Mouse (Mus musculus) mouse trophoblast stem cell (cell line): ENCODE data around the gene Plekha5.

Experiments used
- in situ Hi-C, 2 experiments: fragments of 300-500 bp; cut with MseI, MboI; formaldehyde crosslinking; loops; 2 replicates in 1 of 2; 3 replicates in 1 of 2; pipeline ENCODE4 v1.15.1; 2025

Plekha5 gene

DNA sequence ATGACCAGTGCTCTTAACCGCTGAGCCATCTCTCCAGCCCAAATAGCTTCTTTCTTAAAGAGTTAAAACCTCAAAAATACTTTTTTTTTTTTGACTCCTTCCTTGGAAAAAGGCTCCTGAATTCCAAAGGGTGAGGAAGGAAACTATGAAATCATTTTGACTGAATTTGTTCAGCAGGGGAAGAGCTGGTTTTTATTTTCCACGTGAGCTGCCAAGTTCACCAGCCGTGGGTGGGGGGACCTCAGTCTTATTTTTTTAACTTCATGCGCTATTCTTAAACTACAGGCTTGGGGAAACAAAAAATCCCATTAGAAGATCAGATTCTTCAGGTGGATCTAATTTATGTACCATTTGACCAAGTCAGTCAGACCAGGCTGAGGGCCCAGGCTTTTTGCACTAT lies 187.4 kb downstream of the Plekha5 start:
- in situ Hi-C loops, result no loop called here

DNA sequence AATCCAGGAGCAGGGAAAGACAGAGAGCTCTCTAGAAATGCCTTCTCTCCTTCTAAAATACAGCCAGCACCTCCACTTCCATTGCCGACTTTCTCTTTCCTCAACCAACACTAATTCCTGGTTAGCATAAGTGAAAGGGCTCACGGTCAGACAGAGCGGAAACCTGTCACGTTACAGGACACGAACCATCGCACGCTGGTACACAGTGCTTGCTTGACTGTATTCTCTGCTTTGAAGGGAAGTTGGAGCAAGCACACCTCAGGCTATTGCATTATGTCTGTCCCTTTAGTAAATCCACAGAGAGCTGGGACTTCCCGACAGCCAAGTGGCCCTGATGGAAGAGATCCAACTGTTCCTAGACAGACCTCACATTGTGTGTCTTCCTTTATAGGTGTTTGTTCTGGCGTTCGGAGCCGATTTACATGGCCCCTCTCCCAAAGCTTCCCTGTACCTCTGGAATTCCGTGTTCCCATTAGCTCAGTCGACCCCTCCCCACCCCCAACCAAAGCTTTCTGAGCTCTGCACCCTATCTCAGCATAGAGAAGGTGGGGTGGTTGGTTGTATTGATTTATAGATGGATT lies 188.1 kb downstream of the Plekha5 start:
- in situ Hi-C loops, result no loop called here

DNA sequence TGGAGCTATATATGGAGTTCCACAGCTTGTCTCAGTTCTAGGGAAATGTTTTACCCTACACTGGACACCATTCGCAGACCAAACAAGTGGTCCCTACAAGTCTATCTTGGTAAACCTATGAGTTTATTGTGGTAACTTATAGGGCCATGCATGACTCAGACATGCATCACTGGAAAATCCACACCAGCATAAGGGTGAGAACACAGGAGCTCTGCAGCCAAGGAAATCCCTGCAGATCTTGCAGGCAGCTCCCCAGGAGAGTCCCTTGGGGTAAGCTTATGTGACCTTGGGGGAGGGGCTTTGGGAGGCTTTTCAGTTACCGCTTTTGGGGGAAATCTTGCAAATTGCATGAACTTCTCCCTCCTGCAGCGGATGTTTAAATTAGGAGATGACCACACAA lies 190.0 kb downstream of the Plekha5 start:
- in situ Hi-C loops, result no loop called here

DNA sequence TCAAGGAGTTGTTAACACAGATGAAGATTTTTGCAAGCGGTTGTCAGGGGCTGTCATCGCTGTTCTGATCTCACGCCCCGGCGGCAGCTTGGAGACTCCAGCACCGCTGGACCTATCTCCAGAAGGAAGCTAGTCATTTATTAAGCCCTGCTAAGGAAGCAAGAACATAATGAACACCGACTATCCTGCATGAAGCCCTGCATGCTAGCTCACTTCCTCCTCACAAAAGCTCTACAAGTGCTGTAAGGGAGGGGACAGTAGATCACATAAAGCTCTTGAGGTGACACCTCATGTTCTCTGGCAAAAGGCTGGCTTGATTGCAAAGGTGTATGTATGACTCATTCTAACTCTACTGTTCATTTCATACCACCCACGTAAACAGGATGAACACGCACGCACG lies 190.9 kb downstream of the Plekha5 start:
- in situ Hi-C loops, result no loop called here

GRCm38 (mm10) chr6:140620531-140621349 lies 196.9 kb downstream of the Plekha5 start:
- in situ Hi-C loops, result no loop called here

- in situ Hi-C loops, result no loop called here
Measured at GRCm38 (mm10) chr6:140621622-140622021, 197.8 kb downstream of the Plekha5 start.

GRCm38 (mm10) chr6:140622391-140623225 lies 198.8 kb downstream of the Plekha5 start, which contains the start of gene Aebp2:
Gene Aebp2, plus strand, starts transcription at chr6:140622663.
- in situ Hi-C loops, result no loop called here

DNA sequence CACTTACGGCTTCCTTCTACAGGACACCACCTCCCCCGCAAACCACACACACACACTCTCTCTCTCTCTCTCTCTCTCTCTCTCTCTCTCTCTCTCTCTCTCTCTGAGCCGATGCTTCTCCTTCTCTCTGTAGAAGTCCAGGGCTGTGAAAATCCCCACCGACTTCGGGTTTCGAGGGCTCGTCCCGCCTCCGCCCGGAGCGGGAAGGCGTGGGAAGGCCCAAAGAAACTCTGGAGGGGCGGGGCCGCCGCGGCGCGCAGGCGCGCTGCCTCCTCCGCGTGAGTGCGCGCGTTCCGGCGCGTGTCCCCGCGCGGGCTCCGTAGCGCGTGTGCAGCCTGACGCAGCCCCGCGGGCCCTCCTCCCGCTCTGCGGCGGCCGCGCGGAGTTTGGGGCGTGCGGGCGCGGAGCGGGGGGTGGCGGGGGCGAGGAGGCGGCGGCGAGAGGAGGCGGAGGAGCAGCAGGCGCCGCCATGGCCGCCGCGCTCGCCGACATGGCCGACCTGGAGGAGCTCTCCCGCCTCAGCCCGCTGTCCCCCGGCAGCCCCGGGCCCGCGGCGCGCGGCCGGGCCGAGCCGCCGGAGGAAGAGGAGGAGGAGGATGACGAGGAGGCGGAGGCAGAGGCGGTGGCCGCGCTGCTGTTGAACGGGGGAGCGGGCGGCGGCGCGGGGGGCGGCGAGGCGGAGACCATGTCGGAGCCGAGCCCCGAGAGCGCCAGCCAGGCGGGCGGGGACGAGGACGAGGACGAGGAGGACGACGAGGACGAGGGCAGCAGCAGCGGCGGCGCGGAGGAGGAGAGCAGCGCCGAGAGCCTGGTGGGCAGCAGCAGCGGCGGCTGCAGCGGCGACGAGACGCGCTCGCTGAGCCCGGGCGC lies 199.6 kb downstream of the Plekha5 start:
- in situ Hi-C loops, result no loop called here

GRCm38 (mm10) chr6:140624096-140625051 lies 200.5 kb downstream of the Plekha5 start:
- in situ Hi-C loops, result no loop called here

DNA sequence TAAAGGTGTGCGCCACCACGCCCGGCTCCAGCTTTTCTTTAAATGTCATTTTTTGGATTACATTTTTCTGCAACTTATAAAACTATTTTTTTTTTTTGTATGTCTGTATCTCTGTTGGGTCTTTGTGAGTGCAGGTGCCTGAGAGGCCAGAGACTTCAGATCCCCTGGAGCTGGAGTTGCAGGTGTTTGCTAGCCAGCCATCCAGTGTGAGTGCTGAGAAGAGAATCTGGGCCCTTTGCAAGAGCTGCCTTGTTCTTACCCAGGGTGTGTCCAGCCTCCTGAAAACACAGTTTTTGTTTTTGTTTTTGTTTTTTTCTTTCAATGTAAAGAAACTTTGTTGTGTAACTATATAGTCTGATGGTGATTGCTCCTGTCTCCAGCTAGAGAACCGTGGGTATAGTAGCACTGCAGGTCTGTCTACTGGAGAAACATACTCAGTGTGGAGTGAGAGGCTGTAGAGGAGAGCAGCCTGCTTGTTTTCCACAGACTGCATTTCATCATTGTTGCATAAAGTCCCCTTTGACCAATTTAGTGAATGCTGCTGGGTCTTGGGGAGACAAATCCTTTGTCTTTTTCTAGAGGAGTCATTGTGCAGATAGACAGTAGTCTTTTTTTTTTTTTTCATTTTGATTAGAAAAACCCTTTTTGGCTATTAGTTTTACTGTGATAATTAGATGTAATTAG lies 205.5 kb downstream of the Plekha5 start:
- in situ Hi-C loops, result no loop called here

GRCm38 (mm10) chr6:140630306-140630705 lies 206.5 kb downstream of the Plekha5 start:
- in situ Hi-C loops, result no loop called here

- in situ Hi-C loops, result no loop called here
Measured at GRCm38 (mm10) chr6:140633616-140634015, 209.8 kb downstream of the Plekha5 start.

DNA sequence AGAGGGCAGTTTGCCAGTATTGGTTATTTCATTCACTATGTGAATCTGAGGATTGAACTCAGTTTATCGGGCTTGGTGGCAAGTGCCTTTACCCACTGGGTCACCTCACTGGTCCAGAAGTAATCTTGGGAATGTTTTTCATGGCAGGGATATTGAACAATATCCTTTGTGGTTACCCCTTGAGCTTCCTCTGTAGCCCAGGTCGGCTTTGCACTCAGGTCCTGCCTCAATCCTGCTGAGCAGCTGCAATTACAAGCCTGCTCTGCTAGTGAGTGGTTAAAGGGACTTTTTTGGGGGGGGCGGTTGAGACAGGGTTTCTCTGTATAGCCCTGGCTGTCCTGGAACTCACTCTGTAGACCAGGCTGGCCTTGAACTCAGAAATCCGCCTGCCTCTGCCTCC lies 212.4 kb downstream of the Plekha5 start:
- in situ Hi-C loops, result no loop called here

DNA sequence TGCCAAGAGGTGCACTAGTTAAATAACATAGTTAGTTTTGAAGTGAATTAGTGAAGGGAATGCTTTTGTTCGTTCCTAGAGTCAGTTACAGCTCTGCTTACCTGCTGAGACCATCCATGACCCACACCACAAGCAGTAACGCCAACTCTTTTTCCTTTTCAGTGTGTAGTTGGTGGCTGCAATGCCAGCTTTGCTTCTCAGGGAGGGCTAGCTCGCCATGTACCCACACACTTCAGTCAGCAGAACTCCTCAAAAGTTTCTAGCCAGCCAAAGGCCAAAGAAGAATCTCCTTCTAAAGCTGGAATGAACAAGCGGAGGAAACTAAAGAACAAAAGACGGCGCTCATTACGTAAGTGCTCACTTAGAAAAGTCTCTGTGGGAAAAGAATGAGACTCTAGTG lies 218.2 kb downstream of the Plekha5 start:
- in situ Hi-C loops, result no loop called here

- in situ Hi-C loops, result no loop called here
Measured at GRCm38 (mm10) chr6:140642655-140643054, 218.8 kb downstream of the Plekha5 start.

- in situ Hi-C loops, result no loop called here
Measured at GRCm38 (mm10) chr6:140645931-140646330, 222.1 kb downstream of the Plekha5 start.
